Mouse (Mus musculus): ENCODE data around the gene Tatdn3. TPM values are rescaled to one million over a fixed set of nuclear protein-coding genes. Genes with fewer than 3 reads are reported as not detected.

Tatdn3 gene
- 10.0 to 21.2 TPM (median 15.4 TPM) in 3 replicates for total RNA-seq (2017)

DNA sequence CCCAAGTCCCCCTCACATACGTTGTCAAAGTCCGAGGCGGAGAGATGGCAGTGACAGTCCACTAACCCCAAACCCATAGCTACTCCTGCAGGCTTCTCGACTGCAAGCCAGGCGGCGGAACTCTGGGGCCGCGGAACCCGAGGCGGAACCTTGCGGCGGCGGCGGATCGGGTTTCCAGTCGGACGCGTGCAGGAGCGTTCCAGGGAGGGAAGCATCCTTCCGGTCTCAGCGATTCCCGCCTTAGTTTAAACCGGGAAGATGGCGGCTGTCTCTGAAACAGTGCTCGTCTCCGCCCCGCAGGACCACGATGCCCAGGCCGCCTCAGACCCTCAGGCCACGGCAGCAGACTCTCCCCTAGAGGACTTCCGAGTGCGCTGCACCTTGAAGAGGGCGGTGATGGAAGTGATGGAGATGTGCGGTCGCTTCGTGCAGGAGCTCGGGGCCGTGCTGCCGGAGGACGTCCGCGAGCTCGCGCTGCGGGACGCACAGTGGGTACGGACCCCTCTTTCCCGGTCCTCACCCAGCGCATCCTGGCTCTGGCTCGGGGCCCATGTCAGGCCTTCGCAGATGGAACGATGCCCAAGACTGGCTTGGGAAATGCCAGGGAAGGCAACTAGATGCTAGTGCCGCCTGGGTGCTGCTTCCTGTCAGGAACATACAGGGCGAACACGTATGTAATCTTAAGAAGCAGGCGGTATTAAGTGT, at the start of gene Tatdn3, which contains the start of gene Nsl1:
Tatdn3 (minus strand) TSS at position 152 of the 705 bp plus-strand sequence.
Nsl1 (plus strand) TSS at position 232 of the 705 bp plus-strand sequence.
- peak; percentile 95 for ATAC-seq (replicated peaks; ENCODE audit: insufficient number of reproducible peaks, low FRiP score, low TSS enrichment, poor library complexity, severe bottlenecking)

DNA sequence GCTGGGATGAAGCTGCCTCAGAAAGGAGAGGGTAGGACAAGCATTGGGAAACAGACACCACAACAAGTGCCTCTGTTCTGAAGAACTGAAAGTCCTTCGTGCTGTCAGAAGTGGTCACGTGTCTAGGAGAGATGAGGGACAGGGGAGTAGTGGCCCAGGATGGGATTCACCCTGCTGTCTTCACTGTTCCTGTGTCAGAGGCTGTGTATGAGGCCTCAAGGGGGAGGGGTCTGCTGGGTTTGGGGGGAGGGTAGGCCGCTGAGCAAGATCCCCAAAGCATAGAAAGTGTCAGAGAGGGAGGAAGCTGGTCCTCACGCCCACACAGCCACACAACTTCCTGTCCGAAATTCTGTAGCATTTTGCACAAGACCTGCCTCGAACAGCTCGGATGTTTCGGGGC, 48.4 kb upstream of the Tatdn3 start:
- ATAC-seq (replicated peaks; ENCODE audit: insufficient number of reproducible peaks, low FRiP score, low TSS enrichment, poor library complexity, severe bottlenecking): peak; percentile 66

DNA sequence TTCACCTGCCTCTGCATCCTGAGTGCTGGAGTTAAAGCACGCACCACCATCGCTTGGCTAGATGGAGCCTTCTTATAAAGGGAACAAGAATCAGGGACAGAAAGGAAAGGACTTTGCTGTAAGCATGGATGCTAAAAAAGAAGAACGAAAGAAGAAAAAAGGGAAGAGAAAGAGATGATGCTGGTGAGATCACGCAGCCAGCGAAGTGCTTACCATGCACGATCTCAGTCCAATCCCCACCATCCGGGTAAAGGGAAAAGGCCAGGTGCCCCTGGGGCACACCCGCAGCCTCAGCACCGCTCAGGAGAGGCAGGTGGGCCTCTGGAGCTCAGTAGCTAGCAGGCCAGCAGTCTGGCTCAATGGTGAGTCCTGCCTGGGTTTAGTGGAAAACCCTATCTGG, 47.2 kb upstream of the Tatdn3 start:
- no peak for ATAC-seq (replicated peaks; ENCODE audit: insufficient number of reproducible peaks, low FRiP score, low TSS enrichment, poor library complexity, severe bottlenecking)

DNA sequence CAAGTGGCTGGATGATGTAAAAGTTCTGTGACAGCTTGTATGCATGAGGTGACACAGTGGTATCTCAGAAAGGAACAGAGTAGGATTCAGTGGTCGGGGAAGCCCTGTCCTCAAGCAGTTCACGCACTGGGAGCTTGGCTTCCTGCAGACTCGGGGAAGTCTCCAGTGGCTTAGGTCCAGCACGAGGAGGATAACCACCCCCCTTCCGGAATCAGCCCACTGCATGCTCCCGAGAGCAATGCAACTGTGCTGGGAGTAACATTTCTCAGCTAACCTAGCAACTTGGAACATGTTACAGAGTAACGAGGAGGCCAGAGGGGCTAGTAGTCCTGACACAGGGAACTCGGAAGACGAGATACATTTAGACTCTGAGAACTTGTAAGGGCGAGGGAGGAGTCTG, 44.6 kb upstream of the Tatdn3 start:
- ATAC-seq (replicated peaks; ENCODE audit: insufficient number of reproducible peaks, low FRiP score, low TSS enrichment, poor library complexity, severe bottlenecking): no peak

DNA sequence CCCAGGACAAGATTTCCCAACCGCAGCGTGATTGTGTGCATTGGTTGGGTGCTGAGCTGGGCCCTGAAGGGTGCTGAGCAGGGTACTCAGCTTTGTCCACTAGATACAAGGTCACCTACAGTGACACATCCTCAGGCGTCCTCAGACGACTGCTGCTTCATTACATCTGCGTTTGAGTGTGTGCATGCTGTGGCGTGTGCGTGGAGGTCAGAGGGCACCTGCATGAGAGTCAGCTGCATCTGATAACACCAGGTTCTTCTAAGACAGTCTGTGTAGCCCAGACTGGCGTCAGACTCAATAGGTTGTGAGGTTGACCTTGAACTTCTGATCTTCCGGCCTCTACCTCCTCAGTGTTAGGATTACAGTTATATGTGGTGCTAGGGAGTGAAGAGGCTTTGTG, 42.5 kb upstream of the Tatdn3 start:
- ATAC-seq (replicated peaks; ENCODE audit: insufficient number of reproducible peaks, low FRiP score, low TSS enrichment, poor library complexity, severe bottlenecking): no peak

DNA sequence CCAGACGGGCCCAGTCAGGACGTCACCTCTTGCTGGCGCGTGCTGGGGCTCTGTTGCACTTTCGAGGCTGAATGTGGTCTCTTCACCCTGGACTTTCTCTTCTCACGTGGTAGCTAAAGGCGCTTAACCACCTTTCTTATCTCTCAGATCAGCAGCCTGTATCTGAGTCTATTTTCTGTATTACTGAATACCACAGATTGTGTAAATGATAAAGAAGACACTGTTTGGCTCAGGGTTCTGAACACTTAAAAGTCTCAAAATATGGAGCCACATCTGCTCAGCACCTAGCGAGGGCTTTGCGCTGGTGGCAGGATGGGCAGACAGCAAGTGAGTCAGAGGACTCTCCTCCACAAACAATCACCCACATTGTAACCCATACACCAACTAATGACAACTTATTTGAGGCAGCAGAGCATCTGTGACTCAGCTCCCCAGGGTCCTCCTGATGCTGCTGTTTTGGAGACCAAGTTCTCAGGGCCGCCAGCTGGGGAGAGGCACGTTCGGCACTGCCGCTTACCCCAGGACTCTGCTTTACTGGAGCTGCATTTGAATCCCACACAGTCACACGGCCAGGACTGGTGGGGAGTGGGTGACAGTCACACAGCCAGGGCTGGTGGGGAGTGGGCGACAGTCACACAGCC, 40.1 kb upstream of the Tatdn3 start:
- no peak for ATAC-seq (replicated peaks; ENCODE audit: insufficient number of reproducible peaks, low FRiP score, low TSS enrichment, poor library complexity, severe bottlenecking)

DNA sequence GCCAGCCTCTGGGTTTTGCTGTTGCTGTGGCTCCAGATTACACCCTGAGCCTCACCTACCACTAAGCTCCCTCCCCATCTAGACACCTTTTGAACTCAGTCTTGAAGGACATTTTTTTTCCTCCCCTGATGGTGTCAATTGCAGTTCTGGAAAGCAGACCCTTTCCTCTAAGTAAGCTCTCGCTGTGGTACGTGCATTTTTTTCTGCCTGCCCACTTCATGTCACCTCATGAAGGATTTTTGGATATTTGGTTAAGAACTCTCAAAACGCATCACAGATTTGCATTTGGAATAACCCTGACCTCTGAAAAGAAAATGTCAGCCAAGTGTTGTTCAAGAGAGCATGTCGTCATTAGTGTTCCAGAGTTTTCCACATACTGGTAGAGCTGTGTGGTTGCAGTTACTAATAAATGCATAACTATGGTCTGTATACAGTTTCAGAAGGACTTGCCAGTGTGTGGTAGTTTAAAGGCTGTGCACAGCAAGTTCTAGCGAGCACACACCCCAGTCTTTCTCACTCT, 37.1 kb upstream of the Tatdn3 start:
- no peak for ATAC-seq (replicated peaks; ENCODE audit: insufficient number of reproducible peaks, low FRiP score, low TSS enrichment, poor library complexity, severe bottlenecking)

DNA sequence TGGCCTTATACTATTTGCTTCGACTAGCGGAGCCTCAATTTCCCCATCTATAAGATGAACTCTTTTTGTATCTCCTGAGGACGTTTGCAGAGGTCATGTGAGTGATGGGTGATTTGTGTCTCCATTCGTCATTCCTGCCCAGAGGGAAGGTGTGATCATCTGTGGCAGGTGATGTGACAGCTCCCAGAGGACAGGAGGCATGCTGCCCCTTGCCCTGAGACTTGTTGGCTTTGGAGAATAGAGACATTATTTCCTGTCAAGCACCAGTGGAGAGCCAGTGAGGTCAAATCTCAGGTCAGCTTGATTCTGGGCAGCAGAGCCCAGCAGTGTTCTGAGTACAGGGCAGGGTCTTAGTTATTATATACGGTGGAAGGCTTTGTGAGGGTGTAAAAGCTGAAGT, 36.4 kb upstream of the Tatdn3 start:
- ATAC-seq (replicated peaks; ENCODE audit: insufficient number of reproducible peaks, low FRiP score, low TSS enrichment, poor library complexity, severe bottlenecking): no peak

DNA sequence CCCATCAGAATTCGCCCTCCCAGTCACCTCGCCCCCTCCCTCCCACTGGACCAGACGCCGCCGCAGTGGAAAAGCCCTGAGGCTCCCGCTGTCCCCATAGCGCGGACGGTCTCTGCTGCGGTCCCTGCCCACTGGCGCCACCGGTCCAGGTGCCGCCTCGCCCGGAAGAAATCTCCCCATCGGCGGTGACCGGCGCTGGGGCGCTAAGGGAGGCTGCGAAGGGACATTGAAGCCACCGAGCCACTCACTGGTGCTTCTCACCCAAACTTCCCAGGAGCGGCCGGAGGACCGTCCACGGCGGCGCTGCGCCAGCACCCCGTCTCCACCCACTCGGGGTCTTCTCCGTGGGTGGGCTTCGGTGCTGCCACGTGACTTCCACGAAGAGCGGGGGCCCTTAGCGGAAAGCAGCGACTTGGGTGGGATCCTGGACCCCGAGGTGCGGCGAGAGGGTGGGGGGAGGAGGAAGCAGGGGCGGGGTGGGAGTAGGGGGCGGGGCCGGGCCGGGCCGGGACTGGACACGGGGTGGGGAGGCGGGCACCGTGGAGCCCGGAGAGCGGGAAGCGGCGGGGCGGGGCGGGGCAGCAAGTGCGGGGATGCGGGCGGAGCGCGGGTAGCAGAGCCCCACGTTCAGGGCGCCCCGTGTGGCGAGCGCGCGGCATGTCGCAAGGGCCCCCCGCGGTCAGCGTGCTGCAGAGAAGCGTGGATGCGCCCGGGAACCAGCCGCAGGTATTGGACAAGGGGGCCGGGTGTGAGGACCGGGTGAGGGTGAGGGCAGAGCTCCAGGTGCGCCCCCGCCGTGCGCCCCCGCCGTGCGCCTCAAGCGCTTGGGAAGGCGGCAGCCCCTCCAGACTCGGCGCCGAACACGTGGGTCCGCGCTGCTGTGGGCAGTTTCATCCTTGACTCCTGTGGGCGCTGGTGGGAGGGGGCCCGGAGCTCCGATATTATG, 35.3 kb upstream of the Tatdn3 start, which contains the start of gene Batf3:
Batf3 (plus strand) TSS at position 46 of the 946 bp plus-strand sequence.
- 0 out of 2 replicates have a peak, but pooled peaks have one; percentile 34 for ATAC-seq (replicated peaks; ENCODE audit: insufficient number of reproducible peaks, low FRiP score, low TSS enrichment, poor library complexity, severe bottlenecking)

DNA sequence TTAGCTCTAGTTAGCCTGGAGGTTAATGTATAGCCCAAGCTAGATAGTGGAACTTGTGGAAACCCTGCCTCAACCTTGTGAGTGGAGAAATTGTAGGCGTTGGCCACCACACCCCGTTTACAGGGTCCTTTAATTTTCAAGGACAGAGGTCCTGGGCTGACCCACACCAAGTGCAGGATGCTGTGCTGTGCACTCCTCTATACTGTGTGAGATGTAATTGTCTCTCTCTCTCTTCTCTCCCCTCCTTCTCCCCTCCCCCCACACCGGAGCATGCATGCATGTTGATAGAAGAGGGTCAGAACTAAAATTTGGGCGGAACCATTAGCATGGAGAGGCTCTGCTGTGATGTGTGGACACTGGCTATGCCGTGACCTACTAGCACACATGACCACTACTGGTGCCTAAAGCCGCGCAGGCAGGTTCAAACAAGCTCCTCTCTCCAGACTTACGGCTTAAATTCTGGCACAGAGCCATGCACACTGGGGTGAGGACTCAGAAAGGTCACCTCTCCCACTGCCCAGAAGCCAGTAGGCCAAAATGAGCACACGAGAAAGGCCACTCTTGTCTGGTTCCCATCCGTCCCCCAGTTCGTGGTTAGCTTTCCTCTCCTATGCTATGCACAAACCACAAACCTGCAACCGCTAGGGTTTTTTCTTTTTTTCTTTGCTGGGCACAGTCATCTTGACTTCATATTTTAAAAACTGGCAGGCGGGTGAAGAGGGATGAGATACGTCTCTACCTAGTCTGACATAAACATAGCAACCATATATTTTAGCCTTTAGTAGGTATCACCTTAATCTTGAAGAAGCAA, 34.3 kb upstream of the Tatdn3 start:
- no peak for ATAC-seq (replicated peaks; ENCODE audit: insufficient number of reproducible peaks, low FRiP score, low TSS enrichment, poor library complexity, severe bottlenecking)

DNA sequence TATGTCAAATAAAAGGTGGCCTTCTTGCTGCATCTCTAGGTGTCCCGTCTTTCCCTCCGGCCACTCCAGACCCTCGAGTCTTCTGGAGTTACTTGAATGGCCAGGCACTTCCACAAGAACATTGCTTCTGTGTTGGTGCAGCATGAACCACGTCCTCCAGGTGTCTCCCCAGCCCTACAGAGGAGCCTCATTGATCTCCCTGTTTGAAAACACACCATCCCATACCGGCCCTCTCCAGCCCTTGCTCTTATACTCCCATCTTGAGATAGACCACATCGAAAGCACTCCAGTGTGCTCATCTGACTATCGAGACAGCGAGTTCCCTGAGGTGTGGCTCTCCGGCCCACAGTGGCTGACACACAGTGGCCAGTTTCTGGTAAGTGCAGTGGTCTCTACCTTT, 32.3 kb upstream of the Tatdn3 start:
- no peak; the same call in 1 of the 2 replicates for ATAC-seq (replicated peaks; ENCODE audit: insufficient number of reproducible peaks, low FRiP score, low TSS enrichment, poor library complexity, severe bottlenecking)

DNA sequence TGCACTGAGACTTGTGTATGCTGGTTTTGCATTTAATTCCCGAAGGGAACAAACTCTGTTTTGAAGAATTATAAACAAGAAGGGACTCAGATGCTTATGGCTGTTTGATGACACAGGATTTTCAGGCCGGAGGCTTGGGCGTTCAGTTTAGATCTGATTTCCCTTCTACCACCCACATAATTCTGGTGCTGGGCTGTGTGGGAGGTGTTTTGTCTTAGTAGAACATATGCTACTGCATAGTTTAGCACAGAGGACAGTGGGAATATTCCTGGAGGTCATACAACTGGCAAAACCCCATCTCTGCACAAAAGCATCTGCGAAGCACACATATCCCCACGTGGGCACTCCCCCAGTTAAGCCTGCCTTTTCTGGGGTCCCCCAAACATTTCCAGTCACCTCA, 30.8 kb upstream of the Tatdn3 start:
- ATAC-seq (replicated peaks; ENCODE audit: insufficient number of reproducible peaks, low FRiP score, low TSS enrichment, poor library complexity, severe bottlenecking): no peak

DNA sequence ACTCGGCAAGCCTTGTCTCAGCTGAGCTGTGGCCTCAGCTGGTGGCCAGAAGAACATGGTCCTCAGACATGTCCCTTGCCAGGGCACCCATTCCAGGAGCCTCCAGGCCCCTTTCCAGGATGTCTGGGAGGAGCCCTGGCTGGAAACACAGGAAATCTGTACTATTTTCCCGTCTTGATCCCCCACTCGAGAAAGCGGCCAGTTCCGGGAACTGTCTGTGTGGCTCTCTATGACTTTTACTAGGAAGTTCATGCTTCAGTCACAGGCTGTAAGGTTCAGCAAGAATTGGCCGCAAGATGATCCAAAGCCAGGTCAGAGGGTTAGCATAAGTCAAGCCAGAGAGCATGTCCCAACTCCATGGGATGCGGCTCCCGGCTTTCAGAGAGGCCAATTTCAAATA, 29.3 kb upstream of the Tatdn3 start:
- ATAC-seq (replicated peaks; ENCODE audit: insufficient number of reproducible peaks, low FRiP score, low TSS enrichment, poor library complexity, severe bottlenecking): no peak

DNA sequence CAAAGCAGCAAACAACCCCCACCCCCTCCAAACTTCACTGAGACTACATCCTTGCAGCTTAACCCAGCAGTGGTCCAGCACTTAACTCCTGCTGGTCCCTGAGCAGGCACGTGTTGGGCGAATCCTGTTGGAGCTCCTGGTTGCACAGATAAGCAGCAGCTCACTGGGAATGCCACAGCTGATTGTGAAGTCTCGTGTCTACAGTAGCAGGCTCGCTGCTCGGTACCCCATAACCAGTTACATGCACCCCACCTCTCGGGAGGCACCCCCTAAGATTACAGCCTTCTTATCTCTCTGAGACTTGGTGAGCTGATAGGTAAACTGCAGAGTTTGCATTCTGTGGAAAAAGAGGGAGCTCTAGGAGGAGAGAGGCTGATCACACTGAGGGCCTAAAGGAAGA, 26.6 kb upstream of the Tatdn3 start:
- no peak for ATAC-seq (replicated peaks; ENCODE audit: insufficient number of reproducible peaks, low FRiP score, low TSS enrichment, poor library complexity, severe bottlenecking)

DNA sequence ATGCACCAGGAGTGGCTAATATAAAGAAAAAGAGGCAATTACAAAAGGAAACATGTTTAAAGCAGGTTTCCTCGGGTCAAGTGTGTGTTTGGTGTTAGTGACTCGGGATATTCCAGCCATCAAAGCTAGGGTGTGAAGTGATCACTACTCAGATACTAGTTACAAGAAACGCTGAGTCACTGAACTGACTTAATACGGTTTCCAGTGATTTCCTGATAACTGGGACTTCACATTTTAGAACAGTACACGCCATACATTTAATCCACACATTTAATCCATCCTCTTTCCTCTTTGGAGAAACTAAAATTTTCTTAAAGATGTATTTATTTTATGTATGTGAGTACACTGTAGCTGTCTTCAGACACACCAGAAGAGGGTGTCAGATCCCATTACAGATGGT, 25.2 kb upstream of the Tatdn3 start:
- no peak for ATAC-seq (replicated peaks; ENCODE audit: insufficient number of reproducible peaks, low FRiP score, low TSS enrichment, poor library complexity, severe bottlenecking)

DNA sequence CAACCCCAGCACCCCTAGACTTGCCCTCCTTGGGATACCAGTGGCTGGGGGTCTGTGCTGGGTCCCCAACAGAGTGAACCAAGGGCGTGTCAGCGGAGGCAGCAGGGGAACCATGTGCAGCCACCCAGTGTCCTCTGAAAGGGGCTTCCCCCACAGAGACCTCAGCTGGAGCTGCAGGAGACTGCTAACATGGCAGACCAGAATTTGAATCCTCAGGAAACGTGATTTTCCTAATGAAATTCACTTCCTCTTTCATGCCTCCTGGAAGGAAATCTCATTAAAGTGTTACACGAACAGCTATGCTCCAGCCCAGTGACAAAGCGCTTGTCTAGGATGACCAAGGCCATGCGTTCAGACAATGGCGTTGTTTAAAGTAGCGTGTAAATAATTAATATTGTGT, 24.2 kb upstream of the Tatdn3 start:
- no peak for ATAC-seq (replicated peaks; ENCODE audit: insufficient number of reproducible peaks, low FRiP score, low TSS enrichment, poor library complexity, severe bottlenecking)

DNA sequence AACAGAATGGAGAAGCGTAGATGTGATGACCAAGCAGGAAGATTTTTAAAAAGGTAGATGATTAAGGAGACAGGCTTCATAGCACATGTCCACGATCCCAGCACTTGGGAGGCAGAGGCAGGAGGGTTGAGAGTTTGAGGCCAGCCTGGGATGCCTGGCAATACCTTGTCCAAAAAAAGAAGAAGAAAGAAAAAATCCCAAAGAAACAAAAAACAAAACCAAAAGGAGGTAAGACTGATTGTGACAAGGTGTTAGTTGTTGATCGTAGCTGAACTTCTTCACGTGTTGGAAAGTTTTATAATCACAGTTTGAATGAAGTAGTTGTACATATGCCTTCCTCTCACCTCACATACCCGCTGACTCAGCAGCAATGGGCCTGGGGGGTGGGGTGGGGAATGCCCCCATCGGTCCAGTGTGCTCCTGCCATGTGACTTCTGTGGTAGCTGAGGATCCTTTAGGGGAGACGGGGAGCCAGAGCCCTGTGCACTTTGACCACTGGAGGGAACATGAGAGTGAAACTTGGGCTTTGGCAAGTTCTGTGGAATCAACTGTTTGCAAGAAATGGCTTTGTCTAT, 23.7 kb upstream of the Tatdn3 start:
- no peak for ATAC-seq (replicated peaks; ENCODE audit: insufficient number of reproducible peaks, low FRiP score, low TSS enrichment, poor library complexity, severe bottlenecking)

DNA sequence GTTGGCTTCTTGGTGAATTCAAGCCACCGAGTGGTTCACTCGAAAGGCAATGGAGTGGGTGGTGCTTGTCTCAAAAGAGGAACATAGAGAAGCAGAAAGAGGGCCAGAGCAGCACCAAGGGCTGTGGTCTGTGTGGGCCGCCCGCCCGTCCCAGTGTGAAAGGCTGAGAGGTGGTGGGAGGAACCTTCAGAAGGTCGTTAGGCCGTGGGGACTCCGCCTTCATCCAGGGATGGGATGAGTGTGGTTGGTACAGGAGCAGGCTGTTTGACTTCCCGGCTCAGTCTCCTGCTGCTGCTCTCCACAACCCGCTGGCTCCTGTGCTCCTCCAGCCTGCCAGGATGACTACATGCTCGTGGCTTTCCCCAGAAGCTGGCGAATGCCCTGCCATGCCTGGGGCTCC, 22.9 kb upstream of the Tatdn3 start:
- ATAC-seq (replicated peaks; ENCODE audit: insufficient number of reproducible peaks, low FRiP score, low TSS enrichment, poor library complexity, severe bottlenecking): peak; percentile 93

All from monocyte, adult 5-6 weeks (primary cell).